Mouse (Mus musculus) hindbrain, embryonic 14.5 days (tissue): Measurements from ENCODE around the gene Zfp560. TPM values are rescaled to one million over a fixed set of nuclear protein-coding genes. Genes with fewer than 3 reads are reported as not detected.
"Not testable (repeated sequence)": the region's sequence is repeated elsewhere in the genome, so short reads cannot be mapped to it uniquely, and the experiment has no call there.

ENCODE experiments used
- ATAC-seq: fragments of 200-750 bp; cut with Nextera tagmentation; 2 replicates; pipeline ENCODE4 v1.8.0; 2017; ENCODE audit warnings: moderate number of reproducible peaks, mild to moderate bottlenecking, moderate TSS enrichment, moderate library complexity; ENCODE audit not compliant: low FRiP score
- DNase-seq: peaks from one replicate; pipeline ENCODE4 v3.0.0-alpha.2; 2015; ENCODE audit warnings: low spot score
- H3K27ac ChIP-seq: fragments of 300-500 bp; sonication (generic); 2 replicates; pipeline ENCODE4 v1.5.1; 2014; ENCODE audit warnings: mild to moderate bottlenecking, moderate library complexity
- H3K27me3 ChIP-seq: fragments of 300-500 bp; sonication (generic); 2 replicates; pipeline ENCODE4 v1.6.1; 2014; ENCODE audit warnings: mild to moderate bottlenecking, low read length, mixed read lengths; ENCODE audit not compliant: control insufficient read depth, insufficient read depth
- H3K36me3 ChIP-seq: fragments of 300-500 bp; sonication (generic); replicated peaks from 2 replicates; pipeline ENCODE4 v1.6.1; 2014; ENCODE audit not compliant: control insufficient read depth, insufficient read depth
- H3K4me1 ChIP-seq: fragments of 300-500 bp; sonication (generic); replicated peaks from 2 replicates; pipeline ENCODE4 v1.6.1; 2014; ENCODE audit warnings: antibody characterized with exemption, low read length, mixed read lengths; ENCODE audit not compliant: control insufficient read depth, insufficient read depth
- H3K4me2 ChIP-seq: fragments of 300-500 bp; sonication (generic); replicated peaks from 2 replicates; pipeline ENCODE4 v1.6.1; 2014; ENCODE audit warnings: mild to moderate bottlenecking, moderate library complexity
- H3K4me3 ChIP-seq: fragments of 300-500 bp; sonication (generic); replicated peaks from 2 replicates; pipeline ENCODE4 v1.5.1; 2014; ENCODE audit warnings: mild to moderate bottlenecking, low read length
- H3K9ac ChIP-seq: fragments of 300-500 bp; sonication (generic); 2 replicates; pipeline ENCODE4 v1.6.1; 2014
- H3K9me3 ChIP-seq: fragments of 300-500 bp; sonication (generic); 2 replicates; pipeline ENCODE4 v1.6.1; 2016; ENCODE audit warnings: low read length; ENCODE audit not compliant: control insufficient read depth
- WGBS: fragments of 180-500 bp; shearing (Covaris S2); extraction: QIAGEN DNeasy Blood & Tissue Kit; methylation state at CpG from one replicate; pipeline ENCODE4 v1.1.7; 2014; 5-methylcytosine and 5-hydroxymethylcytosine counted together
- polyA plus RNA-seq: library from polyadenylated mRNA; unstranded; fragments of >200 nt; fragmentation: Nextera tagmentation; extraction: Ambion mirVana; gene quantifications from 2 replicates; pipeline ENCODE4 v1.2.1, GENCODE M21; 2014

Zfp560 gene
- polyA plus RNA-seq, 1 experiment from 2014 or later, result 44.3 TPM

DNA sequence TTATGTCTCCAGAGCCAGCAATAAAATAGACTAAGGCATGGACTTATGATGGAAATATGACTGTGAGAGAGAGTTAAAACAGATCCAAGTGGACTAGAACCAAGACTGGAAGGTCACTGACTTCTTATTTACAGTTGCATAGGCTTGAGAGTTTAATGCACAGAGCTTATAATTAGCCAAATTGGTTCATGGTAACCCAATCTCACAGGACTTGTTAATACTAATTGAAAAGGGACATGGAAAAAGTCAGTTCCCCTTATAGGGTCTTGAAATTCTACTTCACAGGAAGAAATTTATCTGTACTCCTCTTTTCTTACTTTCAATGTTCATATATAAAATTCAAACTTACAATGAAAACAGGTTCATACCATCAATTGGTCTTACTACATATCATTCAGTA, 49.0 kb downstream of the Zfp560 start, which contains the start of gene Olfr18:
Olfr18 (minus strand) TSS at position 101 of the 400 bp plus-strand sequence.
- Histone ChIP-seq H3K9me3 (no peaks in the 10 kb centered on the region), H3K36me3 (no peaks in the 10 kb centered on the region), H3K4me1 (no peaks in the 10 kb centered on the region), H3K9ac (no peak within 1 kb of the TSS), H3K27me3 (no peaks in the 10 kb centered on the region), H3K4me2 (no peak within 1 kb of the TSS), H3K4me3 (no peak within 1 kb of the TSS), H3K27ac (no peak within 1 kb of the TSS)
- ATAC-seq (no peak), DNase-seq (no peak)

DNA sequence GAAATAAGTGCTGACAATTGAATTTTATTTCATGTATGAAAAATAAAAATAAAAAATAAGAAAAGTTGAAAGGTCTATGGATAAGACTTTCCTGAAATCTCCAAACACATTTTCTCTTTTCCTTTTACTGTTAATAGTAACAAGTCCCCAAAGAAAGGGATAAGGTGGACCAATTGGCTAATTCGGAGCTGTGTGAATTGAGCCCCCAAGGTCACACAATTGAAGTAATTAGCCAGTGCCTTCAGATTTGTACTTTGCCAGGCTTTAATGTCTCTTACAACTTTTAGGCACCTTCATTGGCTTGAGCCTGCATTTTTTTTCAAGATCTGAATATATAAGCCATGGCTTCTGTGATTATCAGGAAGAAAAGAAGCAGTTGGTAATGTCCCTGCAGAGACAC, 86.7 kb downstream of the Zfp560 start, which contains the start of gene Olfr873:
Olfr873 (plus strand) TSS at position 301 of the 400 bp plus-strand sequence.
- Histone ChIP-seq H3K36me3 (no peaks in the 10 kb centered on the region), H3K9ac (no peak within 1 kb of the TSS), H3K27me3 (no peaks in the 10 kb centered on the region), H3K4me1 (no peaks in the 10 kb centered on the region), H3K4me2 (no peak within 1 kb of the TSS), H3K27ac (no peak within 1 kb of the TSS), H3K4me3 (no peak within 1 kb of the TSS), H3K9me3 (no peaks in the 10 kb centered on the region)
- WGBS, result 88% methylated on average over 1 of the region's 1 CpGs
- ATAC-seq, result no peak
- no peak for DNase-seq

- not testable (repeated sequence) for ATAC-seq, H3K4me3 ChIP-seq, H3K27ac ChIP-seq, H3K9ac ChIP-seq, H3K36me3 ChIP-seq, DNase-seq, H3K9me3 ChIP-seq, H3K4me2 ChIP-seq, H3K27me3 ChIP-seq, H3K4me1 ChIP-seq
- 80% methylated on average over 5 of the region's 5 CpGs for WGBS
These were observed 89.4 kb downstream of the Zfp560 start for GRCm38 (mm10) chr9:20295562-20295961.

Other genes starting within 250 kb of the Zfp560 start
- not detected in 2 replicates for gene Olfr870, start 211.1 kb downstream of the Zfp560 start, polyA plus RNA-seq
- not detected in 2 replicates for gene Olfr871, start 173.0 kb downstream of the Zfp560 start, polyA plus RNA-seq
- gene Olfr872, start 148.1 kb downstream of the Zfp560 start, polyA plus RNA-seq, result not detected in 2 replicates
- gene Olfr39, start 102.8 kb downstream of the Zfp560 start, polyA plus RNA-seq, result not detected in 2 replicates
- gene Olfr873, start 86.6 kb downstream of the Zfp560 start, polyA plus RNA-seq, result not detected in 2 replicates
- not detected in 2 replicates for gene Olfr18, start 49.1 kb downstream of the Zfp560 start, polyA plus RNA-seq
- gene Zfp26, start 75.0 kb upstream of the Zfp560 start, polyA plus RNA-seq, result 21.9 and 25.5 TPM in 2 replicates
- gene Zfp426, start 107.6 kb upstream of the Zfp560 start, polyA plus RNA-seq, result 37.3 and 39.4 TPM in 2 replicates
- gene Zfp266, start 136.2 kb upstream of the Zfp560 start, polyA plus RNA-seq, result 90.6 and 92.2 TPM in 2 replicates
- gene Zfp846, start 196.1 kb upstream of the Zfp560 start, polyA plus RNA-seq, result 43.0 and 44.7 TPM in 2 replicates